Mouse (Mus musculus): ENCODE measurements at regions not wholly inside any gene's neighbourhood (a gene's known extent, or its start where the extent isn't known, plus 50 kb on each side); places are given as distances from the start of the nearest gene placed in this dataset.

GRCm38 (mm10) chr13:47298010-47298409, 175.6 kb downstream of the Rnf144b start:
- DNase-seq (ENCODE audit: low read depth, low spot score): no peak

- no peak for DNase-seq (ENCODE audit: low read depth, low spot score)
Measured at GRCm38 (mm10) chr13:47300486-47300885, 178.0 kb downstream of the Rnf144b start.

GRCm38 (mm10) chr13:47301070-47301469, 178.6 kb downstream of the Rnf144b start:
- DNase-seq (ENCODE audit: low read depth, low spot score): no peak

- no peak for DNase-seq (ENCODE audit: low read depth, low spot score)
Measured at GRCm38 (mm10) chr13:47309492-47309891, 187.0 kb downstream of the Rnf144b start.

GRCm38 (mm10) chr13:47310751-47311202, 188.3 kb downstream of the Rnf144b start:
- no peak for DNase-seq (ENCODE audit: low read depth, low spot score)

- no peak for DNase-seq (ENCODE audit: low read depth, low spot score)
Measured at GRCm38 (mm10) chr13:47319549-47319948, 197.1 kb downstream of the Rnf144b start.

- DNase-seq (ENCODE audit: low read depth, low spot score): no peak
Measured at GRCm38 (mm10) chr13:47321876-47322275, 199.4 kb downstream of the Rnf144b start.

- DNase-seq (ENCODE audit: low read depth, low spot score): no peak
Measured at GRCm38 (mm10) chr13:47335996-47336684, 213.7 kb downstream of the Rnf144b start.

- DNase-seq (ENCODE audit: low read depth, low spot score): no peak
Measured at GRCm38 (mm10) chr13:47336865-47337441, 214.5 kb downstream of the Rnf144b start.

- no peak for DNase-seq (ENCODE audit: low read depth, low spot score)
Measured at GRCm38 (mm10) chr13:47339411-47339810, 217.0 kb downstream of the Rnf144b start.

- no peak for DNase-seq (ENCODE audit: low read depth, low spot score)
Measured at GRCm38 (mm10) chr13:47342361-47342760, 219.9 kb downstream of the Rnf144b start.

- DNase-seq (ENCODE audit: low read depth, low spot score): no peak
Measured at GRCm38 (mm10) chr13:47345576-47345975, 223.1 kb downstream of the Rnf144b start.

GRCm38 (mm10) chr13:47347835-47348234, 225.4 kb downstream of the Rnf144b start:
- no peak for DNase-seq (ENCODE audit: low read depth, low spot score)

GRCm38 (mm10) chr13:47348517-47349145, 226.2 kb downstream of the Rnf144b start:
- DNase-seq (ENCODE audit: low read depth, low spot score): peak; percentile 33

- no peak for DNase-seq (ENCODE audit: low read depth, low spot score)
Measured at GRCm38 (mm10) chr13:47354446-47354845, 232.0 kb downstream of the Rnf144b start.

- DNase-seq (ENCODE audit: low read depth, low spot score): no peak
Measured at GRCm38 (mm10) chr13:47355169-47355568, 232.7 kb downstream of the Rnf144b start.

- DNase-seq (ENCODE audit: low read depth, low spot score): no peak
Measured at GRCm38 (mm10) chr13:47358986-47359385, 236.5 kb downstream of the Rnf144b start.

GRCm38 (mm10) chr13:47365776-47366175, 243.3 kb downstream of the Rnf144b start:
- DNase-seq (ENCODE audit: low read depth, low spot score): peak; percentile 34

- DNase-seq (ENCODE audit: low read depth, low spot score): no peak
Measured at GRCm38 (mm10) chr13:47368041-47368823, 245.8 kb downstream of the Rnf144b start.

- DNase-seq (ENCODE audit: low read depth, low spot score): no peak
Measured at GRCm38 (mm10) chr13:47374583-47374982, 252.1 kb downstream of the Rnf144b start.

GRCm38 (mm10) chr13:47391023-47391422, 268.6 kb downstream of the Rnf144b start:
- DNase-seq (ENCODE audit: low read depth, low spot score): no peak

- no peak for DNase-seq (ENCODE audit: low read depth, low spot score)
Measured at GRCm38 (mm10) chr13:47397726-47398350, 275.4 kb downstream of the Rnf144b start.
